Mouse (Mus musculus): ENCODE results near the gene Adrm1. TPM values are rescaled to one million over a fixed set of nuclear protein-coding genes. Genes with fewer than 3 reads are reported as not detected.
A peak's percentile ranks its signal among the peaks of the same experiment; 100 is the strongest.
"Not testable (repeated sequence)": the region's sequence is repeated elsewhere in the genome, so short reads cannot be mapped to it uniquely, and the experiment has no call there.

Gene Adrm1
- total RNA-seq (2021): 100 to 1,000 TPM; 104 to 108 TPM

GRCm38 (mm10) chr2:180170806-180171521 is at the start of gene Adrm1:
Adrm1 (plus strand) TSS chr2:180171485.
- DNase-seq (ENCODE audit: extremely low spot score in 1 of 2, low spot score in 1 of 2): peak; percentile 97 to 98

DNA sequence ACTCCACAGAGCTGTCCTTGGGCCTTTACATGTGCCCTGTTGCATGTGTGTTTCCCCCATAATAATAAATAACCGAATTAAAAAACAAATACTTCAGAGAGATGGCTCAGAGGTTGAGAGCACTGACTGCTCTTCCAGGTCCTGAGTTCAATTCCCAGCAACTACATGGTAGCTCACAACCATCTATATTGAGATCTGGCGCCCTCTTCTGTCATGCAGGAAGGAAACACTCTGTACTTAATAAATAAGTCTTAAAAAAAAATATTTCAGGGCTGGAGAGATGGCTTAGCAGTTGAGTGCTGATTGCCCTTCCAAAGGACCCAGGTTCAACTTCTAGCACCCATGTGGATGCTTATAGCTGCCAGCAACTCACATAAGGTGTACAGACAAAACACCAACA is 47.1 kb upstream of the Adrm1 start:
- no peak for DNase-seq (ENCODE audit: extremely low spot score in 1 of 2, low spot score in 1 of 2)

GRCm38 (mm10) chr2:180126195-180126594 is 45.1 kb upstream of the Adrm1 start:
- peak in 1 of 2 experiments; percentile 29 for DNase-seq (ENCODE audit: extremely low spot score in 1 of 2, low spot score in 1 of 2)

GRCm38 (mm10) chr2:180127675-180128074 is 43.6 kb upstream of the Adrm1 start:
- DNase-seq (ENCODE audit: extremely low spot score in 1 of 2, low spot score in 1 of 2): no peak

DNA sequence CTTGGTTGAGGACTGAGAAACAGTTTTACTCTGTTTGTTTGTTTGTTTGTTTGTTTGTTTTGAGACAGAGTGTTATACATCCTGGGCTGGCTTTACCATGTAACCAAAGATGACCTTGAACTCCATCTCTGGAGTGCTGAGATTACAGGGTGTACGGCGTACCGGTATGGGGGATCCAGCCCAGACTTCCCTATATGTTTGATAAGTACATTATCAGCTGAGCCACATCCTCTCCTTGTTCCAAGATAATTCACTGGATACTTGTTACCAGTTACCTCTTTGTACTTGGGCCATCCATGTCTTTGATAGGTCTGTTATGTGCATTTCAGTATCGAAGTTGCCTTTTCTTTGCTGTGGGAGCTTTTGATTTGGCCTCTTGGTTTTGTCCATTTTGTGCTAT is 38.1 kb upstream of the Adrm1 start:
- no peak for DNase-seq (ENCODE audit: extremely low spot score in 1 of 2, low spot score in 1 of 2)

DNA sequence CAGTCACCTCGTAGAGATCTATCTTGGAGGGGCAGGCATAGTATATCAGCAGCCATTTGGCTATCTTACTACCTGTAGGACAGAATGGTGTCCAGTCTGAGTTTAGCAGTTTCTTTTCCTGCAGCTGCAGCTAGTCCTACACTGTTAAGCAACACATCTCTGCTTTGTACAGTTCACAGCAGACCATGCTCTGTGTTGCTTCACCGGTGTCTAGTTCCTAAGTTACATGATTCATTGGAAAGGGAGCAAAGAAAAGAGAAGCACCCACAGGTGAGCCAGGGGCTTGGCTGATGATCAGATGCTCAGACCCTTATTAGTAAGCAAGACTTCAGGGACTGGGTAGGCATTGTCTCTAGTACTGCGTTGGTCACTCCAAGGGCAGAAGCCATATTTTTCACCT is 37.4 kb upstream of the Adrm1 start:
- DNase-seq (ENCODE audit: extremely low spot score in 1 of 2, low spot score in 1 of 2): no peak

GRCm38 (mm10) chr2:180135414-180135813 is 35.9 kb upstream of the Adrm1 start:
- DNase-seq (ENCODE audit: extremely low spot score in 1 of 2, low spot score in 1 of 2): no peak

GRCm38 (mm10) chr2:180146091-180146490 is 25.2 kb upstream of the Adrm1 start:
- no peak for DNase-seq (ENCODE audit: extremely low spot score in 1 of 2, low spot score in 1 of 2)

DNA sequence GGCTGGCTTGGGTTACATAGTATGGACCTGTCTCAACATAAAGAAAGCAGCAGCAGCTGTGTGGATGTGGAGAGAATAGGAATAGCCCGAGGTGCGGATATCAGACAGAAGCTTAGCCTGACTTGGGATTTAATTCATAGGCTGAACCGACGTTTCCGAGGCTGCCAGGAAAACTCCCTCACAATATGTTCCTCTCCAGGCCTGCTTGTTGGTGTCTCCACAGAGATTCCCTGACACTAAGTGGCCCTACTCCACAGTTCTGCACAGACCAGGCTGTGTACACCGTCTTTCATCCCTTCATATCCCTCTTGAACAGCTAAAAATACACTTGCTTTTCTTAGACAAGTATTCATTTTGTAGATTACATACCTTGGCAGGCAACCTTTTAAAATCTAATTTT is 23.9 kb upstream of the Adrm1 start:
- peak in 1 of 2 experiments; percentile 11 for DNase-seq (ENCODE audit: extremely low spot score in 1 of 2, low spot score in 1 of 2)

DNA sequence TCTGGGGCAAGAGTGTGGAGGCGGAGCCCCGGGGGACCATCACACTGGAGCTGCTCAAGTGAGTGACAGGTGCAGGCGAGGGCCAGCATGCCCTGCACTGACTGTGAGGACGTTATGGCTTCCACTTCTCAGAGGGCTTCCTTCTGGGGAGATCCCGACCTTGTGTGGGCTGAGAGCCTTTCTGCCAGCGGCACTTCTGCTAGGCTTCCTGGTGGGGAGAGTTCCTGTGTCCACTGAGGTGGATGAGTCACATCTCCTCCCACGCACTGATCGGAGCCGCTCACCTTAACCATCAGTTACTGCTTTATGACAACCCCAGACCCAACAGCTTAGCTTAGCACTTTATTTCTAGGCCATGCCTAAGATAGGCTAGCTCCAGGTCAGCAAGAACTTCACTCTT is 22.7 kb upstream of the Adrm1 start:
- no peak for DNase-seq (ENCODE audit: extremely low spot score in 1 of 2, low spot score in 1 of 2)

DNA sequence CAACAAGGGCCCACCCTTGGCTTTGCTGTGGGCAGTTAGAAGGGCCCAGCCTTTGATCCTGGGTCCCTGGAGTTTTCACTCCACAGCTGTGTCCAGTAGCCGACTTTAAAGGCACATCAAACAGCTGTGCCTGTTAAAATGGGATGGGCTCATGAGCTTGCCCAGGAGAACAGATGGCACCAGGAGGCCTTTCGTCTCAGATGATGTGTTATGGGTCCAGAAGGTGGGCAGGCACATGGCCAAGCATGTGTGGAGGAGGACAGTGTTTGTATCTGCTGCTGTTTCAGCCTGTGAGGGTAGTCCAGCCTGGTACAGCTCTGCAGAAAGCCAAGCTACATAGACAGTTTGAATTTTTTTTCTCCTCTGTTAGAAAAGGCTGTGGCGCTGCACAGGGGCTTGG is 16.5 kb upstream of the Adrm1 start:
- no peak for DNase-seq (ENCODE audit: extremely low spot score in 1 of 2, low spot score in 1 of 2)

- DNase-seq (ENCODE audit: extremely low spot score in 1 of 2, low spot score in 1 of 2): no peak
These were observed 12.7 kb upstream of the Adrm1 start for GRCm38 (mm10) chr2:180158627-180159026.

DNA sequence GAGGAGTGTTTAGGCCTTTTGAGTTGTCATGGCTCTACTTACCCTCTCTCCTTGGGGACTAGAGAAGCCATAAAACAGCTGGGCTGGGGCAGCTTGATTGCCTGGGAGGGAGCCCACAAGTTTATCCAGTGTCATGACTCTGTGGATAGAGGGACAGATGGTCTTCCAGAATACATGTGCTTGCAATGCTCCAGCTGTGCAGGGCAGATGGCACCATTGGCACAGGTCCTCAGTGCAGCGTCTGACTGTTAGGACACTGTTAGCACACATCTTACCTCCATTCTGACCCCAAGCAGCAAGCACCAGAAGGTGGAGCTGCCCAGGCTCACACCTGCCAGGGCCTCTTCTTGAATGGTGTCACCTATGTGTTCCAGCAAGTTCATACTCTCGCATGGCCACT is 5.4 kb upstream of the Adrm1 start:
- no peak for DNase-seq (ENCODE audit: extremely low spot score in 1 of 2, low spot score in 1 of 2)

DNA sequence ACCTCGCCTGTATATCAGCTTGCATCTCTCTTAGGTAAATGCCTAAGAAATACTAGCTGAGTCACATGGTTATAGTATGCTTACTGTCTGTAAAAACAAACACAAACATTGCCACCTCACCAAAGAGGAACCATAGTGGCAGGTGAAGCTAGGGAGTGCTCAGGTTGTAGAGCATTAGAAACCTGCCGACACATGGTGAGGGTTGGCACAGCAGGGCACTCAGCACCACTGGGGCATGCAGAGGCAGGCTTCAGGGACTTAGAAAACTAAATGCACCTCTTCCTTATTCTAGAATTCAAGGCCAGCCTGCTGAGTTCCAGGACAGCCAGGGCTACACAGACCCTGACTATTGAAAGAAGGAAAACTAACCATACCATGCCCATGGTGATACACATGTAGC is 4.4 kb upstream of the Adrm1 start:
- no peak for DNase-seq (ENCODE audit: extremely low spot score in 1 of 2, low spot score in 1 of 2)

- no peak for DNase-seq (ENCODE audit: extremely low spot score in 1 of 2, low spot score in 1 of 2)
These were observed 1.0 kb upstream of the Adrm1 start for GRCm38 (mm10) chr2:180170151-180170805.

DNA sequence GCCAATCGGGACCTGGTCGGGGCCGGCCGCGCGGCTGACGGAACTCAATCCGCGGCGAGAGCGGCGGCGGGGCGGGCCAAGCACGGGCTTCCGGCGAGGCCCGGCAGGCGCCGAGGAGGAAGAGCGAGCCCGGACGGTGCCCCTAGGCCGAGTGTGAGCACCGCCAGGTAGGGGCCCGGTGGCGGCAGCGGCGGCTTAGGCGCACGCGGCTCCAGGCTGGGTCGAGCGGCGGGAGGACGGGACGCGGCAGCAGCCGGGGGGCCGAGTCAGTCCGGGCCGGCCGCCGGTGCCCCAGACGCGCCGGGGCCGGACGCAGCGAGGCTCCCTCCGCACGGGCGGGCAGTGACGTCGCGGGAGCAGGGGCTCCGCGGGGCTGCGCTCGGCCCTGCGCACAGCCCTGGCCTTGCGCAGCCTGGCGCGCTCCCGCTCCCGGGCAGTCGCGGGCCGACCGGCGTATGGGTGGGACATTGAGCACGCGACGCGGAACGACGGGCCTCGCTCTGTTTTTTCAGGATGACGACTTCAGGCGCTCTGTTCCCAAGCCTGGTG is 311 bp downstream of the Adrm1 start:
- DNase-seq (ENCODE audit: extremely low spot score in 1 of 2, low spot score in 1 of 2): no peak

DNA sequence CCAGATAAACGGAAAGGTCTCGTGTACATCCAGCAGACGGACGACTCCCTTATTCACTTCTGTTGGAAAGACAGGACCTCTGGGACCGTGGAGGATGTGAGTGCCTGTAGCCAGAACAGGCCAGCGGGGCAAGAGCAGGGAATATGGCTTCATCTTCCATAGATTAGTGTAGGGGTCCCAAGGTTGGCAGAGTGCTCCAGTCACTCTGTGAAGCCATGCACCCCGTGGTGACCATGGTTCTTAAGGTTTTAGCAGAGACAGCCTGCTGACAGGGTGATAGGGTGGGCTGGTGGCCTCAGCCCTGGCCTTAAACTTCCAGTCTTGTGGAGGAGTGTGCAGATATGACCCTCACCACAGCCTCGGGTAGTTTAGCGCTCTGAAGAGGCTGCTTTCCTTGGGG is 867 bp downstream of the Adrm1 start:
- no peak for DNase-seq (ENCODE audit: extremely low spot score in 1 of 2, low spot score in 1 of 2)

GRCm38 (mm10) chr2:180173163-180173562 is 1.9 kb downstream of the Adrm1 start:
- DNase-seq (ENCODE audit: extremely low spot score in 1 of 2, low spot score in 1 of 2): no peak

DNA sequence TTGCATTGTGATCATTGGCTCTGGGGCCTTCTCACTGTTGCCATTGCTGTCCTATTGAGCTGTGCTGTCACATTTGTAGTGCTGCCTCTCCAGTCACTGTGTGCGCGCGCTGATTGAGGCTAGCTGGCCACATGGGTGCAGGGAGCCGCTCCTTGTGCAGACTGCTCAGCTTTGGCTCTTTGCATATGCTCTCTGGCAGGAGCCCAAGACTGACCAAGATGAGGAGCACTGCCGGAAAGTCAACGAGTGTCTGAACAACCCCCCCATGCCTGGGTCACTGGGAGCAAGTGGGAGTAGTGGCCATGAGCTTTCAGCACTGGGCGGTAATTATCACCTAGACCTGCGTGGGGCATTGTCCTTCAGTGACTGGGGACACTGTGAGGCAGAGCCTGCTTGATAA is 2.4 kb downstream of the Adrm1 start:
- not testable (repeated sequence) for DNase-seq (ENCODE audit: extremely low spot score in 1 of 2, low spot score in 1 of 2)

GRCm38 (mm10) chr2:180174121-180174520 is 2.8 kb downstream of the Adrm1 start:
- DNase-seq (ENCODE audit: extremely low spot score in 1 of 2, low spot score in 1 of 2): no peak

- no peak for DNase-seq (ENCODE audit: extremely low spot score in 1 of 2, low spot score in 1 of 2)
These were observed 4.4 kb downstream of the Adrm1 start for GRCm38 (mm10) chr2:180175725-180176124.

- no peak for DNase-seq (ENCODE audit: extremely low spot score in 1 of 2, low spot score in 1 of 2)
These were observed 10.3 kb downstream of the Adrm1 start for GRCm38 (mm10) chr2:180181542-180181941.

All from layer of hippocampus, postnatal 25 days (tissue).